Mouse (Mus musculus) forebrain, embryonic 14.5 days (tissue): ENCODE measurements around the gene Tenm3. TPM values are rescaled to one million over a fixed set of nuclear protein-coding genes. Genes with fewer than 3 reads are reported as not detected.
A peak's percentile ranks its signal among the peaks of the same experiment; 100 is the strongest.

Source experiments
- ATAC-seq: fragments of 200-750 bp; cut with Nextera tagmentation; 2 replicates; pipeline ENCODE4 v1.8.0; 2017; ENCODE audit warnings: mild to moderate bottlenecking, moderate library complexity
- DNase-seq: peaks from one replicate; pipeline ENCODE4 v3.0.0-alpha.2; 2015; ENCODE audit warnings: low spot score
- H3K27ac ChIP-seq: fragments of 300-500 bp; sonication (generic); 2 replicates; pipeline ENCODE4 v1.5.1; 2014; ENCODE audit warnings: low read depth, mild to moderate bottlenecking, control low read depth, low read length, moderate library complexity
- H3K27me3 ChIP-seq: fragments of 300-500 bp; sonication (generic); replicated peaks from 2 replicates; pipeline ENCODE4 v1.6.1; 2014; ENCODE audit warnings: low read length, control low read depth, mixed read lengths; ENCODE audit not compliant: control insufficient read depth, insufficient read depth
- H3K36me3 ChIP-seq: fragments of 300-500 bp; sonication (generic); 2 replicates; pipeline ENCODE4 v1.6.1; 2014; ENCODE audit warnings: low read length, control low read depth; ENCODE audit not compliant: control insufficient read depth, insufficient read depth
- H3K4me1 ChIP-seq: fragments of 300-500 bp; sonication (generic); 2 replicates; pipeline ENCODE4 v1.6.1; 2014; ENCODE audit warnings: antibody characterized with exemption, low read length, control low read depth; ENCODE audit not compliant: control insufficient read depth, insufficient read depth
- H3K4me2 ChIP-seq: fragments of 300-500 bp; sonication (generic); 2 replicates; pipeline ENCODE4 v1.6.1; 2014; ENCODE audit warnings: mild to moderate bottlenecking, control low read depth, low read length
- H3K4me3 ChIP-seq: fragments of 300-500 bp; sonication (generic); 2 replicates; pipeline ENCODE4 v1.5.1; 2014; ENCODE audit warnings: low read depth, low read length, control low read depth
- H3K9ac ChIP-seq: fragments of 300-500 bp; sonication (generic); 2 replicates; pipeline ENCODE4 v1.6.1; 2014; ENCODE audit warnings: mild to moderate bottlenecking, low read length, control low read depth, moderate library complexity
- H3K9me3 ChIP-seq: fragments of 300-500 bp; sonication (generic); replicated peaks from 2 replicates; pipeline ENCODE4 v1.6.1; 2016; ENCODE audit warnings: low read length, control low read depth, mixed read lengths; ENCODE audit not compliant: control insufficient read depth
- WGBS: fragments of 180-500 bp; shearing (Covaris S2); extraction: QIAGEN DNeasy Blood & Tissue Kit; methylation state at CpG from one replicate; pipeline ENCODE4 v1.1.7; 2014; 5-methylcytosine and 5-hydroxymethylcytosine counted together
- polyA plus RNA-seq: library from polyadenylated mRNA; unstranded; fragments of >200 nt; fragmentation: Nextera tagmentation; extraction: Ambion mirVana; gene quantifications from 2 replicates; pipeline ENCODE4 v1.2.1, GENCODE M21; 2014

Gene Tenm3
- polyA plus RNA-seq, 1 experiment from 2014 or later, result 12.5 TPM

DNA sequence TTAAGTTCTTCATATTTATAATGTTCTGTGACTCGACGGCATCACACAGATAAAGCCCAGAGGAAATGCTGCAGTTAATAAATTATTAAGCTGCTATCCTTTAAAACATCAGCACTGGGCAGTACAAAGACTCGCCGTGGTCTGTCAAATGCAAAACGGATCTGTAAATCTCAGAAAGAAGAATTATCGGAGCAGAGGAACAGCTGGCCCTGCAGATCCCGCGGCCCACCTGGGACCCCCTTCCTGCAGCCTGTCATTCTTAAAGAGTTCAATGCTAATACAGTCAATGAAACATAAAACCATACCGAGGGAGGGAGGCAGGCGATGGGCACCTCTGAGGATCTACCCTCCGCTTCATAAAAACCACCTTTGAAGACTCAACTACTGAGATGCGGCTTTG is 232.6 kb downstream of the Tenm3 start:
- DNase-seq, result no peak
- Histone ChIP-seq H3K4me2 (no peak overlapping the region), H3K4me1 (peaks cover 4% of the 10 kb centered on the region; the same call in 1 of the 2 replicates), H3K36me3 (no peaks in the 10 kb centered on the region), H3K27ac (no peak overlapping the region), H3K4me3 (no peak overlapping the region), H3K9me3 (no peaks in the 10 kb centered on the region), H3K9ac (no peak overlapping the region), H3K27me3 (no peaks in the 10 kb centered on the region)
- WGBS, result 78% methylated on average over 12 of the region's 12 CpGs
- no peak for ATAC-seq

DNA sequence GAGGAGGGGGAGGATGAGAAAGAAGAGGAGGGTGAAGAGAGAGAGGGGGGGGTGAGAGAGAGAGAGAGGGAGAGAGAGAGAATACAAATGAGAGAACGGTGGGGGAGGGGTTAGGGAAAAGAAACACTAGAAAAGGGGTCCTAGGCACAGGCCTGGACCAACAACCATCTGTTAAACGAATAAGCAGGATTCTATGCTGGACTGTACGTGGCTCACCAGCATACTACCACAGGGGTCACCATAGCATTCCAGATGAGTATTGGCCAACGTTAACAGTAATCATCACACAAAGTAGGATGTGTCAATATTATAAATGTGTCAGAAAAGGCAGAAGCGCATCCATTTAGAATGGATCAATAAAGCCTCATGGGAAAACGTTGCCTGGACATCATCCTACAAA is 233.4 kb downstream of the Tenm3 start:
- H3K9ac ChIP-seq, result no peak overlapping the region
- H3K9me3 ChIP-seq, result no peaks in the 10 kb centered on the region
- H3K4me3 ChIP-seq, result no peak overlapping the region
- peaks cover 3% of the 10 kb centered on the region; the same call in 1 of the 2 replicates for H3K4me1 ChIP-seq
- no peak overlapping the region for H3K4me2 ChIP-seq
- DNase-seq (no peak), ATAC-seq (0 out of 2 replicates have a peak, but pooled peaks have one; percentile 11)
- H3K36me3 ChIP-seq, result no peaks in the 10 kb centered on the region
- no peak overlapping the region for H3K27ac ChIP-seq
- WGBS, result 77% methylated on average over 6 of the region's 6 CpGs
- no peaks in the 10 kb centered on the region for H3K27me3 ChIP-seq

DNA sequence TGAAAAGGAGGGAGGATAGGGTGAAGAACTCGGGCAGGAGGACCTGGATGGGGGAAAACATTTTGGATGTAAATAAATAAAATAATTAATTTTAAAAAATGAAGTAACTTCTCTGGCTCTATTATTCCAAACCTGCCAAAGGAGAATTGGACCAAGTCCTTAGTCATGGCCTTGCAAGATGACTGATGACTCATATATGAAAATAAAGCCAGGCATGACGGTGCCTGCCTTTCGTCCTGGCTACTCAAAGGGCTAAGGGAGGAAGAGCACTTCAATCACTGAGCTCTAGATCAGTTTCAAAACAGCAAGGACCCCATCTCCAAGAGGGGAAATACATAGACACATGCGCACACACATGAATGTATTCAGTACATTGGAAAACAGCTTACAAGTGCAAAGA is 234.1 kb downstream of the Tenm3 start:
- Histone ChIP-seq H3K9me3 (no peaks in the 10 kb centered on the region), H3K27ac (no peak overlapping the region), H3K4me1 (no peaks in the 10 kb centered on the region), H3K27me3 (no peaks in the 10 kb centered on the region), H3K9ac (no peak overlapping the region), H3K4me3 (no peak overlapping the region), H3K4me2 (no peak overlapping the region), H3K36me3 (no peaks in the 10 kb centered on the region)
- 91% methylated on average over 4 of the region's 4 CpGs for WGBS
- DNase-seq, result no peak
- ATAC-seq, result no peak

GRCm38 (mm10) chr8:48604190-48604897 is 239.4 kb downstream of the Tenm3 start:
- Histone ChIP-seq H3K9ac (no peak overlapping the region), H3K4me2 (no peak overlapping the region), H3K4me1 (no peaks in the 10 kb centered on the region), H3K36me3 (no peaks in the 10 kb centered on the region), H3K4me3 (no peak overlapping the region), H3K27ac (no peak overlapping the region), H3K9me3 (no peaks in the 10 kb centered on the region), H3K27me3 (no peaks in the 10 kb centered on the region)
- no peak for ATAC-seq
- WGBS, result 85% methylated on average over 10 of the region's 10 CpGs
- DNase-seq, result no peak

DNA sequence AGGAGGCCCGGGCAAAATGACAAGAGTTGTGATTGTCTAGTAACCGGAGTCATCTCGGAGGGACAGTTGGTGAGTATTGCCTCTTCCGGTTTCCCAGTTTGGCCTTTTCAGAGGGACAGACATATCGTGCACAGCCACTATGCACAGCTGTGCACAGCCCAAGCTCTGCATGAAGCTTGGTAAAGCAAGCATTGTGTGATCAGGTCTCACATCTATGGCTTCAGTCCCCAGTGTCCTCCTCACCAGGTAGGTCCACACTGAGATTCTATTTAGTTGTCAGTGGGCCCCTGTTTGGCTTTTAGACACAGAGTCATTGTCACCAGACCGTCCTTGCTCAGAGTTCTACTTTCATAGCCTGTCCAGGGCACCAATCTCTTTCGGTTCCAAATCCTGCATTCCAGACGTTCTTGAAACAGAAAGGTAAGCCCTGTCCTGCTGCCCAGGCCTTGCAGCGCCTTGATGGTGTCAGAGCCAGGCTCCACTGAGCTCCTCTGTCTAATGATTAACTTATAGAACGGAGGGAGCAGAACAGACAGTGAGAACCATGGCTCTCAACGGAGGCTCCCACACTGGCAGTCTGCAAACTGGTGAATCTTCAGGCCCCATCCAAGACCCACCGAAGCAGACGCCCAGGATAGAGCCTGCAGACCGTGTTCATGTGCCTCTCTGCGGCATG is 240.4 kb downstream of the Tenm3 start:
- no peak for ATAC-seq
- Histone ChIP-seq H3K4me1 (no peaks in the 10 kb centered on the region), H3K27ac (no peak overlapping the region), H3K4me2 (no peak overlapping the region), H3K36me3 (no peaks in the 10 kb centered on the region), H3K9ac (no peak overlapping the region), H3K27me3 (no peaks in the 10 kb centered on the region), H3K9me3 (no peaks in the 10 kb centered on the region), H3K4me3 (no peak overlapping the region)
- WGBS, result 93% methylated on average over 15 of the region's 15 CpGs
- DNase-seq, result no peak

- ATAC-seq (no peak), DNase-seq (no peak)
- Histone ChIP-seq H3K9me3 (no peaks in the 10 kb centered on the region), H3K27ac (no peak overlapping the region), H3K36me3 (no peaks in the 10 kb centered on the region), H3K4me1 (no peaks in the 10 kb centered on the region), H3K9ac (no peak overlapping the region), H3K4me3 (no peak overlapping the region), H3K4me2 (no peak overlapping the region), H3K27me3 (no peaks in the 10 kb centered on the region)
- 92% methylated on average over 4 of the region's 4 CpGs for WGBS
Measured at GRCm38 (mm10) chr8:48601621-48602020, 242.1 kb downstream of the Tenm3 start.

DNA sequence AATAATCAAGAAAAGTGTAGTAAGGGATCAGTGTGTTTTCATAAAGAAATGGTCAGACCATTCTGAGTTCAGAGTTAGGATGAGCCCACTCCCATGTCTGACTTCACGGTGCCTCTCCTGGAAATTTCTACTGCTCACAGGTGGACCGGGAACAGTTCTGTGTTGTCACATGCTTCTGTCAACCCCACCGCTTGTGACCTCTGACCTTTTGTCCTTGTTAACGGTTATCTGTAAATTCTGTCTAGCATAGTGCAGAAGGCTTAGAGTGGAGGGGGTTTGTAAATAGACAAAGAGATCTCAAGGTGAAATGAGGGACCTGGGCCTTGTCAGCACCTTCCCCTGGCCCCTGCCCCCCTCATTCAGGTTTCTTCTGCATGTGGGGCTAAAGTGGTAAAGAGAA is 244.7 kb downstream of the Tenm3 start:
- Histone ChIP-seq H3K9ac (no peak overlapping the region), H3K9me3 (no peaks in the 10 kb centered on the region), H3K36me3 (no peaks in the 10 kb centered on the region), H3K4me3 (no peak overlapping the region), H3K27ac (no peak overlapping the region), H3K4me2 (no peak overlapping the region), H3K27me3 (no peaks in the 10 kb centered on the region), H3K4me1 (no peaks in the 10 kb centered on the region)
- ATAC-seq (no peak), DNase-seq (no peak)
- 83% methylated on average over 4 of the region's 4 CpGs for WGBS

DNA sequence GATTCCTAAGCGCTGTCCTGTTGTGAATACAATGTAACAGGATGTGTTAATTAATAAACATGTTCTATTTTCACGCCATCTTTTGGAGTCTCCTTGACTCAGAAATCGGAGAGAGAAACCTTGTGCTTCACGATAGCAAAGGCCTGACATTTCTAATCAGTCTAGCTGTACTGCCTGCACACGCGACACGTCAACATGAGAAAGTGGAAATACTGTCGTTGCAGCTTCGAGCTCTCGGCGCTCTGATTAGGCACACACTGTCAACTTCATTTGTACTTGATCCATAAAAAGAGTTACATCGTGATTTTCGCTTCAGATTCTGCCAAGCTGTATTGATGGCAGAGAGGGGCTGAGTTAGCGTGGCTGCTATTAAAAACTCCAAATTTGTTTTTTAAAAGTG is 247.4 kb downstream of the Tenm3 start:
- H3K36me3 ChIP-seq, result no peaks in the 10 kb centered on the region
- ATAC-seq (no peak), DNase-seq (peak; percentile 25)
- H3K4me2 ChIP-seq, result no peak overlapping the region
- H3K27me3 ChIP-seq, result no peaks in the 10 kb centered on the region
- H3K9ac ChIP-seq, result no peak overlapping the region
- H3K9me3 ChIP-seq, result no peaks in the 10 kb centered on the region
- WGBS, result 75% methylated on average over 14 of the region's 14 CpGs
- H3K4me1 ChIP-seq, result no peaks in the 10 kb centered on the region
- H3K4me3 ChIP-seq, result no peak overlapping the region
- H3K27ac ChIP-seq, result no peak overlapping the region

DNA sequence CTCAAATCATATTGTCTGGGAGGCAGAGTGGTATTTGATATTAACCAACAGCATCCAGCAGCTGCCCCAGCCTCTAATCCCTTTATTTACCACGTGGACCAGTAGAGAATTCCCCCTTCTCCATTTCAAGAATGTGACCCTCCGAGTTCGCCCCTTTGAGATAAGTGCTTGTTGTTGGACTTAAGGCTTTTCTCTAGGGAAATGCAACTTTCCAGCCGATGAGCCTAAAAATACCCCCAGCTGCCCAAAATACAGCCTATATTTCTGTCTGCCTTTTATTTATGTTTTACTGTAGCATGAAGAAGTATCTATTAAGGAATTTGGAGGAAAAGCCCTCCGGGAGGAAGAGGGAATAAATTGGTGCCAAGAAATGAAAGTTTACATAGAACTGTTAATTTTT is 251.9 kb downstream of the Tenm3 start:
- Histone ChIP-seq H3K4me3 (no peak overlapping the region), H3K9ac (no peak overlapping the region), H3K36me3 (no peaks in the 10 kb centered on the region), H3K4me1 (no peaks in the 10 kb centered on the region), H3K9me3 (no peaks in the 10 kb centered on the region), H3K27me3 (no peaks in the 10 kb centered on the region), H3K4me2 (no peak overlapping the region), H3K27ac (no peak overlapping the region)
- WGBS, result 62% methylated on average over 5 of the region's 5 CpGs
- no peak for ATAC-seq
- no peak for DNase-seq
